Mouse (Mus musculus) 3134 (cell line): ENCODE data around the gene Gm21679.
"Not testable (repeated sequence)": the region's sequence is repeated elsewhere in the genome, so short reads cannot be mapped to it uniquely, and the experiment has no call there.

Source experiments
- DNase-seq: peaks from one replicate; pipeline ENCODE4 v3.0.0-alpha.2; 2011; ENCODE audit warnings: low spot score; ENCODE audit not compliant: insufficient read length; ENCODE audit errors: extremely low read depth

Gene Gm21679

DNA sequence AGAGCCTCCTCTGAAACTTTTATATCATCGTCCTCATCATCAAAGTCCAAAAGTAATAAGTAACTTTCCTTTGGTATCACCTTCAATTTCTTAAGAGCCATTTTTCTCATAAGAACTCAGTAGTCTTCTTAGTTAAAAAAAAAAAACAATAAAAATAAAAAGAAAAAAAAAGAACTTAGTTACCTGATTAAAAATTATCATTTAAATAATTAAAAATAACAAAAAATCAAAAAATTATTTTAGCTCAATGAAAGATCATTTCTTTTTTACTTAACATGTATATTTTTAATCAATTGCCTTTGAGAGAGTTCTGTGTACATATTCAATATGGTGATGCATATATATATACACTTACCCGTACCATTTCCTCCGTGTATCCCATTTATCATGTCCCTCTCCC is at the start of gene Gm21679:
Gene Gm21679 (minus strand): TSS at position 101 of the 400 bp plus-strand sequence.
- not testable (repeated sequence) for DNase-seq
